1 mouse cellular context compared by ENCODE assay signal in genomic region chr12:72083265-72083664, GRCm38 (mm10).
TF ChIP-seq lines count a peak whose summit lies in the region.

No protein-coding gene starts in this region.

TF ChIP-seq in MEL, 35 proteins besides CTCF, POLR2A, EP300 and RAD21:
- TF ChIP-seq ZC3H11A (IDR thresholded peaks at IDR 0.05; ENCODE audit: low read depth, low read length) (no peak), ELF1 (IDR thresholded peaks at IDR 0.05; ENCODE audit: low read depth, low read length) (no peak), POLR2AphosphoS2 (IDR thresholded peaks at IDR 0.05; ENCODE audit: low read length) (no peak), POLR2AphosphoS5 (IDR thresholded peaks at IDR 0.05; ENCODE audit: borderline replicate concordance, low read depth, low read length) (no peak), CHD2 (IDR thresholded peaks at IDR 0.05; ENCODE audit: low read length) (no peak), JUND (IDR thresholded peaks at IDR 0.05; ENCODE audit: low read depth, low read length) (no peak), NELFE (IDR thresholded peaks at IDR 0.05; ENCODE audit: low read depth, low read length) (no peak), HCFC1 (IDR thresholded peaks at IDR 0.05; ENCODE audit: low read depth, low read length) (no peak), NRF1 (IDR thresholded peaks at IDR 0.05; ENCODE audit: insufficient read depth, low read depth, low read length, poor library complexity, severe bottlenecking) (no peak), MYB (IDR thresholded peaks at IDR 0.05; ENCODE audit: low read depth, low read length) (no peak), TBP (IDR thresholded peaks at IDR 0.05; ENCODE audit: low read depth, low read length) (no peak), SMC3 (IDR thresholded peaks at IDR 0.05; ENCODE audit: low read depth, low read length) (no peak), SIN3A (IDR thresholded peaks at IDR 0.05; ENCODE audit: low read length) (no peak), MXI1 (IDR thresholded peaks at IDR 0.05; ENCODE audit: low read depth, low read length) (no peak), MYC (IDR thresholded peaks at IDR 0.05; ENCODE audit: low read depth, low read length) (no peak)
TF ChIP-seq in MEL: peak in this region for 0.
